Mouse (Mus musculus): ENCODE results near the gene Sval1. TPM values are rescaled to one million over a fixed set of nuclear protein-coding genes. Genes with fewer than 3 reads are reported as not detected.

Sval1 gene
- not detected in 4 replicates for total RNA-seq (2023)

GRCm38 (mm10) chr6:41951330-41951729, at the start of gene Sval1:
TSS of gene Sval1 (plus strand) at chr6:41951630.

GRCm38 (mm10) chr6:41967840-41968239, 16.4 kb downstream of the Sval1 start, which contains the start of gene Sval3:
TSS of gene Sval3 (plus strand) at chr6:41968140.

Other genes with a start within 250 kb of the Sval1 start
- gene Kel, start 247.3 kb upstream of the Sval1 start, total RNA-seq (2023), result not detected in 4 replicates
- not detected in 4 replicates for gene Olfr459, start 176.5 kb upstream of the Sval1 start, total RNA-seq (2023)
- gene Pip, start 104.1 kb upstream of the Sval1 start, total RNA-seq (2023), result not detected in 4 replicates
- not detected in 4 replicates for gene Sval2, start 98.6 kb upstream of the Sval1 start, total RNA-seq (2023)
- gene Sval3, start 16.5 kb downstream of the Sval1 start, total RNA-seq (2023), result not detected in 4 replicates
- gene Sva, start 86.8 kb downstream of the Sval1 start, total RNA-seq (2023), result not detected in 4 replicates
- not detected in 4 replicates for gene Tas2r139, start 189.3 kb downstream of the Sval1 start, total RNA-seq (2023)

Data from B cell, adult 62 days (primary cell).